Mouse (Mus musculus) cerebellum, adult 18-20 months (tissue): Measurements from ENCODE around the gene Kcnd3.

Experiments
- DNase-seq, 2 experiments: peaks; one replicate each; pipeline ENCODE4 v3.0.0; 2021

Kcnd3 gene

GRCm38 (mm10) chr3:105451627-105452555 lies at the start of gene Kcnd3:
Gene Kcnd3 (plus strand): TSS chr3:105452330.
- peak; percentile 70 to 77 for DNase-seq

GRCm38 (mm10) chr3:105402676-105403075 lies 49.5 kb upstream of the Kcnd3 start:
- DNase-seq: no peak

- DNase-seq: no peak
Observed at GRCm38 (mm10) chr3:105403410-105404076, 48.6 kb upstream of the Kcnd3 start.

- no peak for DNase-seq
Observed at GRCm38 (mm10) chr3:105404077-105404446, 48.1 kb upstream of the Kcnd3 start.

- DNase-seq: no peak
Observed at GRCm38 (mm10) chr3:105405516-105405915, 46.6 kb upstream of the Kcnd3 start.

GRCm38 (mm10) chr3:105406036-105406435 lies 46.1 kb upstream of the Kcnd3 start:
- no peak for DNase-seq

- no peak for DNase-seq
Observed at GRCm38 (mm10) chr3:105408211-105408610, 43.9 kb upstream of the Kcnd3 start.

- DNase-seq: peak in 1 of 2 experiments; percentile 11
Observed at GRCm38 (mm10) chr3:105410810-105411209, 41.3 kb upstream of the Kcnd3 start.

- DNase-seq: peak; percentile 72 to 76
Observed at GRCm38 (mm10) chr3:105411776-105412175, 40.4 kb upstream of the Kcnd3 start.

GRCm38 (mm10) chr3:105412229-105412628 lies 39.9 kb upstream of the Kcnd3 start:
- DNase-seq: peak; percentile 59 to 72

- DNase-seq: no peak
Observed at GRCm38 (mm10) chr3:105412681-105413080, 39.4 kb upstream of the Kcnd3 start.

GRCm38 (mm10) chr3:105418441-105418840 lies 33.7 kb upstream of the Kcnd3 start:
- DNase-seq: no peak

GRCm38 (mm10) chr3:105422391-105422790 lies 29.7 kb upstream of the Kcnd3 start:
- DNase-seq: no peak

- DNase-seq: no peak
Observed at GRCm38 (mm10) chr3:105423427-105423826, 28.7 kb upstream of the Kcnd3 start.

- no peak for DNase-seq
Observed at GRCm38 (mm10) chr3:105428586-105428985, 23.5 kb upstream of the Kcnd3 start.

- DNase-seq: no peak
Observed at GRCm38 (mm10) chr3:105436383-105436782, 15.7 kb upstream of the Kcnd3 start.

GRCm38 (mm10) chr3:105436971-105437370 lies 15.2 kb upstream of the Kcnd3 start:
- no peak for DNase-seq

GRCm38 (mm10) chr3:105440873-105441495 lies 11.1 kb upstream of the Kcnd3 start:
- DNase-seq: no peak

GRCm38 (mm10) chr3:105450641-105451470 lies 1.3 kb upstream of the Kcnd3 start:
- peak; percentile 71 to 84 for DNase-seq

- peak; percentile 56 to 65 for DNase-seq
Observed at GRCm38 (mm10) chr3:105452556-105453213, 555 bp downstream of the Kcnd3 start.

GRCm38 (mm10) chr3:105453214-105453950 lies 1.3 kb downstream of the Kcnd3 start:
- no peak for DNase-seq
